Mouse (Mus musculus) mature B cell (primary cell): ENCODE results near the gene Ip6k1.

Experiments used
- in situ Hi-C: fragments of 300-500 bp; cut with MboI; formaldehyde crosslinking; loops from 2 replicates; pipeline ENCODE4 v1.14.3; 2019

Gene Ip6k1

DNA sequence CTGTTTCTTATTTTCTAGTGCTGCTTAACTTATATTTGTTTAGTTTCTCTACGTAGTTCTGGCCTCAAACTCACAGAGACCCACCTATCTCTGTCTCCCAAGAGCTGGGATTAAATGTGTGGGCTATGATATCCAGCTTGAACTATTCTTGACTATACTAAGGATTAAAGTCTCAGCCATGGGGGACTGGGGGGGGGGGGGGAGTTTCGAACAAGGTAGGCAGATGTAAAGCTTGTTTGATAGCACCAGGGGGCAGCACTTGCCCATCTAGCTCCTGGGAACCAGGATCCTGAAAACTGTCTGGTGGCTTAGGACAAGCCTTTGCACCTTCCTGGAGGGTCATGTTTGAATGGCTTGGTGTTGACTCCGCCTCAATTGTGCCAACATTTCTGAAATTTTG, 93.2 kb downstream of the Ip6k1 start:
- in situ Hi-C loops, result no loop called here

DNA sequence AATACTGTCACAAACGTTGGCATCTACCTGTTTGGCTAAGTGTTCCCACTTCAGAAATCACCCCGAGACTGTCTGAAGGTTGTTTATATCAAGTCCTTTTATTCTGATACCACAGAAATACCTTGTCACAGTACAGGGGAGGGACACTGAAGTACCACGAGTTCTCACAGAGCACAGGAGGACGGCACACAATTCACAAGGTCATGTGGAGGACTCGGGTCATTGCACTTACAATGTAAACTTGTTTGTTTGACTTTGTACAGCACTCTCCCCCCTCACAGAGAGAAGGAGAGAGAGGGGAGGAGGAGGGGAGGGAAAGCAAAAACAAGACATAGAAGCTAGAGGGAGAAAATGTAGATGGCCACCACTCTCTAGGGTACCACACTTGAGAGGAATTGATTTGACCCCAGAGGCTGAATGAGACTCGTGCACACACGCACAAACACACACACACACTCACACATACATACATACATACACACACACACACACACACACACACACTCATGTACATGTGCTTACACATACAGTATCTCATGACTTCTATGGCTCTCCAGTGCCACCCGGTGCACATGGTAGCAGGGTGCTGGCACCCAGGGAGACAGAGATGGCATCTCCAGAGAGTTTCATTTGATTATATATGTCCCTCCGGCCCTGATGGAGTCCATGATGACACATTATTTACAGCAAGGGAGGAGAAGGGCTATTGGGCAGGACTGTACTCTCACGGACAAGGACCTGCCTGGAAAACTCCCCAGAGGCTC, 93.8 kb downstream of the Ip6k1 start:
- in situ Hi-C loops, result no loop called here
